Mouse (Mus musculus): Measurements from ENCODE around the gene Dlg2.

GRCm38 (mm10) chr7:92034256-92034655 is 1557.8 kb downstream of the Dlg2 start:
- TF ChIP-seq POLR2A (IDR thresholded peaks at IDR 0.05; ENCODE audit: insufficient read depth, low read length) (no peak), CTCF (IDR thresholded peaks at IDR 0.05; ENCODE audit: low read depth, low read length) (no peak), EP300 (IDR thresholded peaks at IDR 0.05; ENCODE audit: insufficient read depth, low read depth, low read length) (no peak)

All from ES-Bruce4 (cell line).